Mouse (Mus musculus) left cerebral cortex, postnatal 36 days (tissue): ENCODE measurements at regions not wholly inside any gene's neighbourhood (a gene's known extent, or its start where the extent isn't known, plus 50 kb on each side); places are given as distances from the start of the nearest gene placed in this dataset.
A peak's percentile ranks its signal among the peaks of the same experiment; 100 is the strongest.

Experiments
- DNase-seq, 2 experiments: peaks; one replicate each; pipeline ENCODE4 v3.0.0; 2021 to 2022; ENCODE audit warnings: low spot score in 2 of 2, mixed read lengths in 1 of 2
- intact Hi-C: fragments of 180-260 bp; cut with DNase I; formaldehyde crosslinking; loops from one replicate; pipeline ENCODE4 v1.15.1; 2025

DNA sequence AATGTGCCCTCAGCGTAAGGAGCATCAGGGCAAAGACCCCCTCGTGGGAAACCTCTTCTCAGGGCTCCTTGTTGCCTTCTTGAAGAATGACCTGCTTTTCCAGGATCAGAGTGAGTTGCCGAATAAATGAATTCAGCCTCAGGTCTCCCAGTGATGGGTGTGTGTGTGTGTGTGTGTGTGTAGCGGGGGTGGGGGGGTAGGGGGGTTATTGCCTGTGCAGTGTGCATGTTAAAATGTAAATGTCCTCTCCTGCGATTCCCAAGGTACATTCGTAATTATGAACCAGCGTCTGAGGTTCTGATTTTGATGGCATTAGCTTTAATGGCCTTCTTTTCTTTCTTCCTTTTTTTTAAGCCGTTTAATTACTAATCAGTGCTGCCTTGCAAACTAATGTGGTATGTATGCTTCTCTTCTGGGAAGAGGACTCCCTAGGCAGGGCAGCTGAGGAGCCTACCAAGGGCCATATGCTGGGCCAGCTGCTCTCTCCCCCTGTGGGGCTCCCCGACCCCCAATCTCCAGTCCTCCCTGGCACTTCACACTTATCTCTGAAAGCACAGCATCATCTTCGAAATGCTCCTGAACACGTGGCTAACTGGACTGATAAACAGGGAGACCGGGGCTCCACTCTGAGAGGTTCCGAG is 165.3 kb upstream of the Tle3 start:
- intact Hi-C loops, result no loop called here
- no peak for DNase-seq

DNA sequence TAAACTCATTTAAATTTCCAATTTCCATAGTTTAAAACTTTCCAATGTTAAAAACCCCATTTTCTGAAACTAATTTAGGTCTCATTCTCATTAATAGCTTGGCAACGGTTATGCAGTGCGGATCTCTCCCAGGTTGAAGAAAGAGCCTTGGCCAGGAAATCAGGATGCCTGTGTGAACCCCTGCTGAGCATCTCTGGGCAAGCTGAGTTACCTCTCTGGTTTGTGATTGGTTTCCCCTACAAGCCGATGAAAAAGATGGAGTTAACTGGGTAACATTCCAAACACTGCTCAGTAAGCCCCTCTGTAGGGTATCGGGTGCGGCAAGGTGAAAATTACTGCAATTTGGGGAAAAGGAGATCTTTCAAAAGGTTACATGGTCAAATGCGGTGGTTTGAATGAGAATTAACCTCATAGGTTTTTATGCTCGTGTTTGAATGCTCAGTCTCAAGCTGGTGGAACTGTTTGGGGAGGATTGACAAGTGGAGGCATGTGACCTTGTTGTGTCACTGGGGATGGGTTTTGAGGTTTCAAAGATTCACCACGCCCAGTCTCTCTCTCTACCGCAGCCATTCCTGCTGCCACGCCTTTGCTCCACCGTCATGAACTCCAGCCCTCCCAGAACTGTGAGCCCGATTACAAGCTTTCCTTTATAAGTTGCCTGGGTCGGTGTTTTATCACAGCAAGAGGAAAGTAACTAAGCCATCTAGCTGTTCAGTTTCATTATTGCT is 164.6 kb upstream of the Tle3 start:
- no peak for DNase-seq
- intact Hi-C loops, result no loop called here

GRCm38 (mm10) chr9:61211627-61212026 is 160.5 kb upstream of the Tle3 start:
- intact Hi-C loops, result loop anchor here (1.0 kb wide), 1 partner anchor 67 kb away; no protein-coding TSS in a partner anchor
- peak in 1 of 2 experiments; percentile 45 for DNase-seq

DNA sequence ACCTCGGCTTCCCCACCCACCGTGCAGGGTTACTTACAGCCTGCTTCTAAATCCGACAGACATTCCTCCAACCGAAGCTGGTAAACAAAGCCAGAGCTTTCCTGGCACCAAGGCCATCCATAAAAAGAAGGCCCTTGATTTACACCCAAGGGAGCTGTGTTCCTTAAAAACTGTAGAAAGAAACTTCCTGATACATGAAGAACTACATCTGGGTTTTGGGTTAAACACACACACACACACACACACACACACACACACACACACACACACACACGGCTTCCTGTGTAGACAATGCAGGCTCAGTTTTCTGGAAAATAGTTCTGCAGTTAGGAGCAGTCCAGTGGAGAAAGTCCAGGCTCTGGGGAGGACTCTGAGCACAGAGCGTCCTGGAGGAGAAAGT is 157.2 kb upstream of the Tle3 start:
- intact Hi-C loops, result loop anchor here (5.0 kb wide), 1 partner anchor 157 kb away; the partner anchor contains the start of gene Tle3
- DNase-seq, result no peak

GRCm38 (mm10) chr9:61216012-61216770 is 156.0 kb upstream of the Tle3 start:
- intact Hi-C loops, result loop anchor here (5.0 kb wide), 1 partner anchor 156 kb away; the partner anchor contains the start of gene Tle3

DNA sequence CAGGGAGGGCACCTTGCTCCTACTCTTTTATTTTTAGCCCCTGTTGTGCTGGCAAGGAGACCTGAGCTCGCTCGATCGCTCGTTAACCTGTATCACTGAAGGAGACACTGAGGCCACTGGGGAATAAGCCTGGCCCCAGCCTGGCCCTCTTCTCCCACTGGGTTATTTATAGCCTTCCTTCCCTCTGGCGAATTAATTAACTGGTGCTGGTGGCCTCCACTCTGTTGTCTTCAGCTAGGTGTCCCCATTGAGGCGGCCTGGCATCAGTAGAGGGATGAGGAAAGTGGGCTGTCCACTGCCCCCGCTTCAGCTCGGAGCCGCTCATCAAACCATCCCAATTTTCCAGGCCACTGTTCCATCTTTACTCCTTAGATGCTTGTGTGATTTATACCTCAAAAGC is 152.1 kb upstream of the Tle3 start:
- intact Hi-C loops, result no loop called here
- no peak for DNase-seq

More at GRCm38 (mm10) chr9:61216012-61216770, 156.0 kb upstream of the Tle3 start:
- DNase-seq, result no peak

GRCm38 (mm10) chr9:61222212-61223003 is 149.8 kb upstream of the Tle3 start:
- no peak for DNase-seq
- intact Hi-C loops, result no loop called here

GRCm38 (mm10) chr9:61225020-61225652 is 147.0 kb upstream of the Tle3 start:
- DNase-seq, result no peak
- intact Hi-C loops, result no loop called here

GRCm38 (mm10) chr9:61225882-61226281 is 146.3 kb upstream of the Tle3 start:
- DNase-seq, result no peak
- intact Hi-C loops, result no loop called here

GRCm38 (mm10) chr9:61226596-61227384 is 145.4 kb upstream of the Tle3 start:
- intact Hi-C loops, result no loop called here
- DNase-seq, result no peak

DNA sequence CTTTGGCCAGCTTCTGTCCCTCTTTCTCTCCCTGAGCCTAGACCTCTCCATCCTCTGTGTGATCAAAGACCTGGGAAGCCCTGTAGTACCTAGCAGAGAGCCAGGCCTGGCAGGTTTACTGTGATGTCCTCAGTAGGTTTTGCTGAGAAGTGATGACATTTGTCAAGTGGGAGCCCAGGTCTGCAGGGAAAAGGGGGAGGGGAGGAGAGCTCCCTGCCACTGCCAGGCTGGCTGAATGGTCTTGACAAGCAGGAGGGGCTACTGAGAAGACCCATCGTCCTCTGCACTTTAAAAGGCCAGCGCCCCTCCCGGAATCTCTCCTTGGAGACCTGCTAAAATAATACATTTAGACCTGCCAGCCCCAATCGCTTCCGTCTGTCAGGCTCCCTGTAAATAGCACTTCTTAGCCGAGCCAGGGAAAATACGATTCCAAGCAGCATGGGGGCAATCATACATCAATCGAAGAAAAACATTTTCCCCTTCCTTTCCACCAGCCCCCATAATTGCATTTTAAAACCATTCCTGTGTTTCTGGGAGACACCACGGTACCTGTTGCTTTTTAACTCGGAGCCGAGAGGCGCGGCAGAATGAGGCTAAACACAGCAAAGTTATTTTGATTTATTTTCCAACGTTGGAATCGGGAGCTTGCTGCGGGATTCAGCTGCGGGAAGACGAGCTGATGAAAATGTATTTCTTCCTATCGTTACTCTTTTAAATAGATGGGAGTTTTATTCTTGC is 144.5 kb upstream of the Tle3 start:
- intact Hi-C loops, result no loop called here
- no peak for DNase-seq

GRCm38 (mm10) chr9:61228230-61228631 is 143.9 kb upstream of the Tle3 start:
- no peak for DNase-seq

GRCm38 (mm10) chr9:61230306-61230705 is 141.9 kb upstream of the Tle3 start:
- intact Hi-C loops, result no loop called here

More at GRCm38 (mm10) chr9:61228230-61228631, 143.9 kb upstream of the Tle3 start:
- intact Hi-C loops, result no loop called here

GRCm38 (mm10) chr9:61232630-61233029 is 139.5 kb upstream of the Tle3 start:
- intact Hi-C loops, result no loop called here

More at GRCm38 (mm10) chr9:61230306-61230705, 141.9 kb upstream of the Tle3 start:
- no peak for DNase-seq

GRCm38 (mm10) chr9:61233251-61233650 is 138.9 kb upstream of the Tle3 start:
- intact Hi-C loops, result no loop called here
- DNase-seq, result no peak

More at GRCm38 (mm10) chr9:61232630-61233029, 139.5 kb upstream of the Tle3 start:
- DNase-seq, result no peak

DNA sequence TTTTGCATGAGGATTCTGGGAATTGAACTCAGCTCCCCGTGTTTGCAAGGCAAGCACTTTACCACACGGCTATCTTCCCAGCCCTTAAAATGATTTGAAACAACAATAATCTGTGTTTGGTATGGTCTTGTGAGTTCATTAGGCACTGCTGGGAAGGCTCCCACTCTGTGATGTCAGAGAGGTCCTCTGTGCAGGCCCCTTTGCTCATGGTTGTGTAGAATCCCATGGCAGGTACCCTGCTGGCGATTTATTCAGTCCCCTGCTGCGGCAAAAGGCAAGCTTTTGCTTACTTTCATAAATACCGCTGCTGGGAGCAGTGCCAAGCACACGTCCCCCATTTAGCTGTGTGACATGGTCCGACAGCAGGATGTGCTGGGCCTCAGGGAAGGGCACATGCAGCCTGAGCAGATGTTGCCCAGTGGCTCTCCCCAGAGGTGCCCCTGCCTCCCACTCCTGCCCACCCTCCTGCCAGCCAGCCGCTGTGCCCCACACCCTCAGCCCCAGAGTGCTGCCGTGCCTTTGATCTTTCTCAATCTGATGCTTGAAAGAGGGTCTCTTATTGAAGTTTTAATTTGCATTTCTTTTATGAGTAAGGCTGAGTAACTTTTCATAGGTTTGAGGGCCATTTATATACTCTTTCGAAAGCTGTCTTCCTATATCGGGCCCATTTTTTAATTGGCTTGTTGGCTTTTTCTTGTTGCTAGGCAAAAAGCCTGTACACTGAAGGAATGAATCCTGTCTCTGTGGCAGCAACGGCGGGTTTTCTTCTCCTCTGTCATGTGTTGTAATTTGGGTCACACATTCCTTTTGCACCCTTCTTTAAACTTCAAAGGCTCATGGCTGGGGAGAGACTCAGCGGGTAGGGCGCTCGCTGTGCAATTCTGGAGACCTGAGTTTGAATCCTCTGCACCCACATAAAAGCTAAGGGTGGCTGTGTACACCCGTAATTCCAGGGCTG is 136.2 kb upstream of the Tle3 start:
- no peak for DNase-seq
- intact Hi-C loops, result no loop called here
